Mouse (Mus musculus) liver, embryonic 12.5 days (tissue): ENCODE data around the gene Mgat4b. TPM values are rescaled to one million over a fixed set of nuclear protein-coding genes. Genes with fewer than 3 reads are reported as not detected.
A peak's percentile ranks its signal among the peaks of the same experiment; 100 is the strongest.
"Not testable (repeated sequence)": the region's sequence is repeated elsewhere in the genome, so short reads cannot be mapped to it uniquely, and the experiment has no call there.

Experiments
- ATAC-seq: fragments of 200-750 bp; cut with Nextera tagmentation; 2 replicates; pipeline ENCODE4 v1.8.0; 2017; ENCODE audit warnings: moderate number of reproducible peaks, mild to moderate bottlenecking, moderate library complexity
- H3K27ac ChIP-seq: fragments of 300-500 bp; sonication (generic); 2 replicates; pipeline ENCODE4 v1.5.1; 2016; ENCODE audit warnings: mild to moderate bottlenecking
- H3K27me3 ChIP-seq: fragments of 300-500 bp; sonication (generic); replicated peaks from 2 replicates; pipeline ENCODE4 v1.6.1; 2016; ENCODE audit warnings: mild to moderate bottlenecking, moderate library complexity
- H3K36me3 ChIP-seq: fragments of 300-500 bp; sonication (generic); 2 replicates; pipeline ENCODE4 v1.6.1; 2016; ENCODE audit warnings: mild to moderate bottlenecking, moderate library complexity
- H3K4me1 ChIP-seq: fragments of 300-500 bp; sonication (generic); 2 replicates; pipeline ENCODE4 v1.6.1; 2016
- H3K4me2 ChIP-seq: fragments of 300-500 bp; sonication (generic); 2 replicates; pipeline ENCODE4 v1.6.1; 2016; ENCODE audit warnings: mild to moderate bottlenecking, moderate library complexity
- H3K4me3 ChIP-seq: fragments of 300-500 bp; sonication (generic); 2 replicates; pipeline ENCODE4 v1.5.1; 2016; ENCODE audit warnings: mild to moderate bottlenecking, moderate library complexity
- H3K9ac ChIP-seq: fragments of 300-500 bp; sonication (generic); 2 replicates; pipeline ENCODE4 v1.6.1; 2016; ENCODE audit warnings: mild to moderate bottlenecking, moderate library complexity
- H3K9me3 ChIP-seq: fragments of 300-500 bp; sonication (generic); replicated peaks from 2 replicates; pipeline ENCODE4 v1.6.1; 2016; ENCODE audit warnings: mild to moderate bottlenecking, moderate library complexity
- whole genome bisulfite sequencing: fragments of 180-500 bp; shearing (Covaris S2); methylation state at CpG from one replicate; pipeline ENCODE4 v1.1.7; 2016; ENCODE audit not compliant: insufficient replicate concordance; 5-methylcytosine and 5-hydroxymethylcytosine counted together
- polyA plus RNA-seq: library from polyadenylated mRNA; unstranded; fragments of >200 nt; fragmentation: Nextera tagmentation; extraction: Ambion mirVana; gene quantifications from 2 replicates; pipeline ENCODE4 v1.2.1, GENCODE M21; 2016

The Mgat4b gene
- polyA plus RNA-seq, result 29.1 and 30.7 TPM in 2 replicates

DNA sequence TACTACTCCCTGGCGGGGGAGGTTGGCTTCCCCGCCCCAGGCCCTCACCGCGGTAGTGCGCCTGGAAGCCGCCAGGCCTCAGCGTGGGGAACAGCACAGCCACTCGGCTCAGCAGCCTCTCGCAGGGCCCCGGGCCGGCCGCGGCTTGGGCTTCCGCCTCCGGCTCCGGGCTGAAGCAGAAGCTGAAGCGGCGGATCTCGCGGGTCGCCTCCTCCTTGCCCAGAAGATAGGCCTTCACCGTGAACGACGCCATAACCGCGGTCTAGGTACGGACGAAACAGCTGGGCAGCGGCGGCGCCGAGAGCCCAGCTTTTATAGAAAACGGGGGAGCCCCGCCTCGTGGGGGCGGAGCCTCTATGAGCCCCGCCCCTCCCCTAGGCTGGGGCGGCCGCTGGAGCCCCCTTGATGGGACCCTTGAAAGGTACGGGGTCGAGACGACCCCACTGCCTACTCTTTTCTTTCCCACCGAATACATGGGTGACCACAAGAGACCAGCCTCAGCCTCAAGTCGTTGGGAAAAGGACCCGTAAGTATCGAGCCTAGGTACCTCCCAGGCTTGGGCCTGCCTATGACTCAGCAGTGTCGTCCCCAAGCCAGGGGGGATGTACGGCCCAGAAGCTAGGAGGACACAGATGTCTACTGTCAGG, at the start of gene Mgat4b, which contains the start of gene Sqstm1:
TSS of gene Mgat4b (plus strand) at position 386 of the 647 bp plus-strand sequence.
TSS of gene Sqstm1 (minus strand) at position 323 of the 647 bp plus-strand sequence.
- H3K4me1 ChIP-seq, result peaks cover 63% of the 10 kb centered on the region
- under 1% methylated on average over 48 of the region's 48 CpGs for WGBS
- peak within 1 kb of the TSS; percentile 97 for H3K9ac ChIP-seq
- H3K27me3 ChIP-seq, result no peaks in the 10 kb centered on the region
- no peaks in the 10 kb centered on the region for H3K9me3 ChIP-seq
- H3K4me3 ChIP-seq, result peak within 1 kb of the TSS; percentile 94
- ATAC-seq, result peak; percentile 70
- H3K4me2 ChIP-seq, result peak within 1 kb of the TSS; percentile 77
- H3K36me3 ChIP-seq, result peaks cover 32% of the 10 kb centered on the region
- peak within 1 kb of the TSS; percentile 99 for H3K27ac ChIP-seq

GRCm38 (mm10) chr11:50161578-50162304, 48.9 kb upstream of the Mgat4b start:
- Histone ChIP-seq H3K4me2 (no peak overlapping the region), H3K9ac (no peak overlapping the region), H3K27me3 (no peaks in the 10 kb centered on the region), H3K4me3 (no peak overlapping the region), H3K27ac (0 out of 2 replicates have a peak overlapping the region, but pooled peaks have one; percentile 51), H3K4me1 (peaks cover 26% of the 10 kb centered on the region), H3K9me3 (no peaks in the 10 kb centered on the region), H3K36me3 (peaks cover 75% of the 10 kb centered on the region)
- ATAC-seq, result peak; percentile 61
- WGBS, result 44% methylated on average over 10 of the region's 10 CpGs

- Histone ChIP-seq H3K4me1 (peaks cover 26% of the 10 kb centered on the region), H3K4me2 (no peak overlapping the region), H3K9ac (no peak overlapping the region), H3K36me3 (peaks cover 67% of the 10 kb centered on the region), H3K9me3 (no peaks in the 10 kb centered on the region), H3K4me3 (no peak overlapping the region), H3K27me3 (no peaks in the 10 kb centered on the region), H3K27ac (no peak overlapping the region)
- whole genome bisulfite sequencing, result 75% methylated on average over 3 of the region's 3 CpGs
- ATAC-seq, result no peak
These were observed 48.2 kb upstream of the Mgat4b start for GRCm38 (mm10) chr11:50162338-50163050.

GRCm38 (mm10) chr11:50168352-50168751, 42.3 kb upstream of the Mgat4b start:
- Histone ChIP-seq H3K27ac (no peak overlapping the region), H3K4me2 (no peak overlapping the region), H3K4me1 (peaks cover 7% of the 10 kb centered on the region; the same call in 1 of the 2 replicates), H3K9ac (no peak overlapping the region), H3K36me3 (peaks cover 66% of the 10 kb centered on the region), H3K27me3 (no peaks in the 10 kb centered on the region), H3K9me3 (no peaks in the 10 kb centered on the region), H3K4me3 (no peak overlapping the region)
- no peak for ATAC-seq
- WGBS, result 77% methylated on average over 5 of the region's 5 CpGs

- not testable (repeated sequence) for H3K27me3 ChIP-seq, H3K9me3 ChIP-seq, ATAC-seq
- Histone ChIP-seq H3K36me3 (peaks cover 48% of the 10 kb centered on the region), H3K4me1 (peaks cover 33% of the 10 kb centered on the region), H3K4me3 (peak within 1 kb of the TSS; percentile 72), H3K9ac (peak within 1 kb of the TSS; percentile 79), H3K27ac (peak within 1 kb of the TSS; percentile 86), H3K4me2 (peak within 1 kb of the TSS; percentile 82)
- 5% methylated on average over 19 of the region's 19 CpGs for WGBS
These were observed 36.5 kb upstream of the Mgat4b start, which contains the start of gene Mrnip for GRCm38 (mm10) chr11:50174111-50174729. Gene Mrnip, plus strand, starts transcription at chr11:50174444.

DNA sequence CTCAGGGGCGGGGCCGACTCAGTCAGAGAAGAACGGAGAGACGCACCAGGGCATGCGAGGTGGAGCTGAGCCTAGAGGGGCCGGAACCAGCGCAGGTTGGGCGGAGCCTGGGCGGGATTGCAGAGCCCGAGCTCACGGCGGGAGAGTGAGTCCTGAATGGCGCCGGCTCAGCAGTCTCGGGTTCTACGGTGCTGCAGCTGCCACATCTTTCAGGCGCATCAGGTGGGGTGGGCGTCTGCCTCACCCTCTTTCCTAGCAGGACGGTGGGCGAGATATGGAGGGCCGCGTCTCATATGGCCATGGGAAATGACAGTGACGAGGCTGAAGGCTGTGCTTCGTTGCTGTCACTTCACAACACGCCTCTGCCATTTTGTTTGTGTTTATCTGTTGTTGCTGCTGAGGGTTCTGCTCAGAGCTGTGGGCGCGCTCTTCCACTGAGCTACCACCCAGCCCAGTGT, 35.9 kb upstream of the Mgat4b start:
- WGBS, result under 1% methylated on average over 27 of the region's 27 CpGs
- peak overlapping the region; percentile 72 for H3K4me3 ChIP-seq
- peak overlapping the region; percentile 86 for H3K27ac ChIP-seq
- ATAC-seq, result peak; percentile 99
- H3K36me3 ChIP-seq, result peaks cover 42% of the 10 kb centered on the region
- H3K9ac ChIP-seq, result peak overlapping the region; percentile 79
- peak overlapping the region; percentile 82 for H3K4me2 ChIP-seq
- H3K4me1 ChIP-seq, result peaks cover 33% of the 10 kb centered on the region
- no peaks in the 10 kb centered on the region for H3K9me3 ChIP-seq
- no peaks in the 10 kb centered on the region for H3K27me3 ChIP-seq

DNA sequence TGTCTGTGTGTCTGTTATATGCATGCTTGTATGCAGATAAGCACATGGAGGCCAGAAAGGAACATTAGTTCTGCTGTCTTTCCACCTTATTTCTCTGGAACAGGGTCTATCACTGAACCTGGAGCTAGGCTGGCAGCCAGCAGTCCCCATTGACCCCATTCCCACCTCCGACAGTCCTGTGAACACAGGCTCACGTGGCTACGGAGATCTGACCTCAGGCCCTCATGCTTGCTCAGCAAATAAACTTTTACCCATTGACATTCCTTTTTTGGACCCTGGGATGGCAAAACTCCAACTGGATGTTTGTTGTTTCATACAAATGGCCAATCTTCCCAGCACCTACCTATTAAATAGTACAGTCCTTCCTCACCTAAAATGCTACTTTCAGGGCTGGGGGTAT, 34.3 kb upstream of the Mgat4b start:
- H3K4me2 ChIP-seq, result peak overlapping the region; percentile 82; the same call in 1 of the 2 replicates
- 75% methylated on average over 3 of the region's 3 CpGs for WGBS
- H3K36me3 ChIP-seq, result peaks cover 26% of the 10 kb centered on the region
- H3K27ac ChIP-seq, result no peak overlapping the region
- no peaks in the 10 kb centered on the region for H3K27me3 ChIP-seq
- H3K4me3 ChIP-seq, result no peak overlapping the region
- H3K9ac ChIP-seq, result no peak overlapping the region
- peaks cover 33% of the 10 kb centered on the region for H3K4me1 ChIP-seq
- no peak for ATAC-seq
- H3K9me3 ChIP-seq, result no peaks in the 10 kb centered on the region

GRCm38 (mm10) chr11:50177111-50177510, 33.6 kb upstream of the Mgat4b start:
- H3K27me3 ChIP-seq, result no peaks in the 10 kb centered on the region
- peaks cover 33% of the 10 kb centered on the region for H3K4me1 ChIP-seq
- no peak overlapping the region for H3K4me3 ChIP-seq
- no peaks in the 10 kb centered on the region for H3K9me3 ChIP-seq
- H3K9ac ChIP-seq, result no peak overlapping the region
- H3K4me2 ChIP-seq, result no peak overlapping the region
- 85% methylated on average over 6 of the region's 6 CpGs for WGBS
- no peak overlapping the region for H3K27ac ChIP-seq
- H3K36me3 ChIP-seq, result peaks cover 20% of the 10 kb centered on the region; the same call in 1 of the 2 replicates
- ATAC-seq, result no peak

DNA sequence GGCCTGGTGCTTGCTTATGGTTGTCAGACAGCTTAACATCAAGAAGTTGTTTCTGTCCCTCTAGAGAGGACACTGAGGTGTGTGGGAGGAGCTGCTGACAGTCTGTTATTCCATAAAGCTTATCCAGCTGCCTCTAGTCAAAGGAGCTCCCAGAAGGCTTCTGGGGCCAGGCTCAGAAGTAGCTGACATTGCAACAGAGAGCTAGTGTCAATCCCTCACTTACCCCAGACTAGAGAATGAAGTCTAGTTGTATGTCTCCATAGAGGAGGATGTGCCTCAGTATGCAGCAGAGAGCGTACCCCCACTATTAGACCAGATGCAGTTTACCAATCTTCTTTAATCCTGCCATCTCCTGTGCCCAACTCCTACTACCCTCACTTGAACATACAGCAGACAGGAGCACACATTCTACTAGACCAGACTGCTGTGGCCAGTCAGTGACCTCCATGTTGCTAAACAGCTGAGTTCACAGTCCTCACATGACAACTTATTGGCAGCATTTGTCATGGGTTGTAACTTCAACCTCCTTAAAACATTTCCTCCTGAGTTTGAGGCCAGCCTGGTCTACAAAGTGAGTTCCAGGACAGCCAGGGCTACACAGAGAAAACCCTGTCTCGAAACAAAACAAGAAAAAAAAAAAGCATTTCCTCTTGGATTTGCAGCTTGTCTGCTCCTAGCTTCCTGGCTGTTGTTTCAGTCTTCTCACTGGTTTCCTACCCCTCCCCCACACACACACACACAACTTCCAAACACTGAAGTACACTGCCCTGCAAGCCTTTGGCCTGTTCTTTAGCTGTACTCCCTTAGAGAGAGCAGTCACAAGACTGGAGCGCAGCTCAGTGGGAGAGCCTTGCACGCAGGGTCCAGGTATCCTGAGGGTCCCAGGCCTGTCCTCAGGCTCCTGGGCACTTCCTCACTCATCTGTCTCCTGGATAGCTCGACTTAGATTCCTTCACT, 31.9 kb upstream of the Mgat4b start:
- H3K36me3 ChIP-seq, result peaks cover 27% of the 10 kb centered on the region; the same call in 1 of the 2 replicates
- 0 out of 2 replicates have a peak overlapping the region, but pooled peaks have one; percentile 10 for H3K9ac ChIP-seq
- no peak overlapping the region for H3K4me3 ChIP-seq
- no peaks in the 10 kb centered on the region for H3K27me3 ChIP-seq
- H3K4me1 ChIP-seq, result peaks cover 45% of the 10 kb centered on the region
- WGBS, result 64% methylated on average over 5 of the region's 5 CpGs
- no peak for ATAC-seq
- no peaks in the 10 kb centered on the region for H3K9me3 ChIP-seq
- no peak overlapping the region for H3K27ac ChIP-seq
- H3K4me2 ChIP-seq, result no peak overlapping the region

GRCm38 (mm10) chr11:50180478-50181231, 30.0 kb upstream of the Mgat4b start:
- no peak for ATAC-seq
- Histone ChIP-seq H3K36me3 (peaks cover 29% of the 10 kb centered on the region; the same call in 1 of the 2 replicates), H3K4me1 (peaks cover 46% of the 10 kb centered on the region), H3K9ac (no peak overlapping the region), H3K27me3 (no peaks in the 10 kb centered on the region), H3K4me2 (no peak overlapping the region), H3K9me3 (no peaks in the 10 kb centered on the region), H3K27ac (no peak overlapping the region), H3K4me3 (no peak overlapping the region)
- 65% methylated on average over 6 of the region's 6 CpGs for WGBS
